Mouse (Mus musculus) cortical plate, adult 2 months (tissue): ENCODE data around the gene Spag7. TPM values are rescaled to one million over a fixed set of nuclear protein-coding genes. Genes with fewer than 3 reads are reported as not detected.
A peak's percentile ranks its signal among the peaks of the same experiment; 100 is the strongest.

Experiments used
- H3K27ac ChIP-seq: fragments of 200-500 bp; 2 replicates; pipeline ENCODE4 v1.5.1; 2012; ENCODE audit warnings: low read length, control low read depth, inconsistent platforms; ENCODE audit not compliant: insufficient read depth
- H3K4me1 ChIP-seq: fragments of 200-500 bp; 2 replicates; pipeline ENCODE4 v1.6.1; 2011; ENCODE audit warnings: low read length; ENCODE audit not compliant: control insufficient read depth, insufficient read depth
- H3K4me3 ChIP-seq: fragments of 200-500 bp; 2 replicates; pipeline ENCODE4 v1.5.1; 2011; ENCODE audit warnings: mild to moderate bottlenecking, low read length, control low read depth; ENCODE audit not compliant: insufficient read depth
- CTCF ChIP-seq: fragments of 200-500 bp; IDR thresholded peaks from 2 replicates; pipeline ENCODE4 v1.5.1; 2011; ENCODE audit warnings: mild to moderate bottlenecking, control low read depth, low read length; ENCODE audit not compliant: insufficient read depth; ENCODE audit errors: extremely low read depth
- POLR2A ChIP-seq: fragments of 200-500 bp; IDR thresholded peaks from 2 replicates; pipeline ENCODE4 v1.6.1; 2011; ENCODE audit warnings: mild to moderate bottlenecking, low read length, control low read depth; ENCODE audit not compliant: insufficient read depth; ENCODE audit errors: extremely low read depth
- polyA plus RNA-seq: library from polyadenylated mRNA; depleted of rRNA; stranded (reverse); fragments of >200 nt; gene quantifications from 2 replicates; pipeline ENCODE4 v1.2.3, GENCODE M21; 2012

Gene Spag7
- polyA plus RNA-seq, 1 experiment: 74.5 TPM

DNA sequence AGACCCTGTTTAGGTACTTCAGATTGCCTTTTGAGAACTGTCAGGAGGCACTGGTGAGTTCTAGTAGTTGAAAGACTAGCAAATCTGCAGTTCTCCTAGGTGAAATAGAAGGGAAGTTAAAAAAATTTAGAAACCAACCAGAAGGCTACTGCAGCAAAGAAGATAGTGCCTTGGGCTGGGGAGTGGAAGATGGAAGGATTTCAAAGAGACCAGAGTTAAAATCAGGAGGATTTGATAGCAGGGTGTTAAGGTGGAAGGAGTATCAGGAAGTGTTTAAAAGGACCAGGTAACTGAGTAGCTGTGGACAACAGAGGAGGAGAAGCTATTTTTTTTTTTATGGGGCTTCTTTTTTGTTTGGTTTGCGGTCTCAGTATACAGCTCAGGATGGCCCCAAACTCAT lies 31.5 kb downstream of the Spag7 start:
- no peaks in the 10 kb centered on the region for H3K4me1 ChIP-seq
- no peak overlapping the region for H3K27ac ChIP-seq
- TF ChIP-seq CTCF (no peak), POLR2A (no peak)
- H3K4me3 ChIP-seq: no peak overlapping the region

DNA sequence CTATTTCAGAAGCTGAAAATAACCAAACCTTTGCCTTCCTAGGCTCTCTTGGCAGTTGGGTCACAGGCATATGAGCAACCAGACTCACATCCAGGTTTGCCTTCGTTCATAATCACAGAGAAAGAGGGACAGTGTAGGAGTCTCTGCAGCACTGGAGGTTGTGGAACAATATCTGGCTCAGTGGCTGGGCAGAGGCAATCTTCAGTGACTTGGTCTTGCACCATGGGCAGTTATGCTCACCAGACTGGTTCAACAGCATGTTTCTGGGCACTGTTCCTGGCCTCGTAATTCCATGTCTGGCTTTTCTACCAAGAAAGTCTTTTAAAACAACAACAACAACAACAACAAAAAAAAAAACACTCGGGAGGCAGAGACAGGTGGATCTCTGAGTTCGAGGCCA lies 33.6 kb downstream of the Spag7 start:
- H3K4me1 ChIP-seq: no peaks in the 10 kb centered on the region
- no peak overlapping the region for H3K4me3 ChIP-seq
- H3K27ac ChIP-seq: no peak overlapping the region
- TF ChIP-seq CTCF: no peak
- no peak for TF ChIP-seq POLR2A

DNA sequence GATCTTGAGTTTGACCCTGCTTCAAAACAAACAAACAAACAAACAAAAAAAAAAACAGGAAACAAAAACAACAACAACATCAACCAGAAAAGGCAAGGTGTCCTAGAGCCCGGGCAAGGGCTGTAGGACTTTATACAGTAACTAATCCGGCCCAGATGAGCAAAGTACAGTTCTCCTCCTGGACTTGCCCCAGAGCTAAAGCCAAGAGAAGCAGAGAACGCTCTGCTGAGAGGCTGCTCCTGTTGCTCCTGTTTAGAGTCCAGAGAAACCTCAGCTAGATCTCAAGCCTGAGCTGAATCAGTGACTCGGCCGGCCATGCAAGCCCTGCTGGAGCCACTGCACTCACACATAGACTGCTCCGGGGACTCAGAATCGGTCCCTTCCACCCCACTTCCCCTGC lies 39.1 kb downstream of the Spag7 start:
- Histone ChIP-seq H3K27ac (no peak overlapping the region), H3K4me3 (no peak overlapping the region), H3K4me1 (no peaks in the 10 kb centered on the region)
- TF ChIP-seq POLR2A: no peak

DNA sequence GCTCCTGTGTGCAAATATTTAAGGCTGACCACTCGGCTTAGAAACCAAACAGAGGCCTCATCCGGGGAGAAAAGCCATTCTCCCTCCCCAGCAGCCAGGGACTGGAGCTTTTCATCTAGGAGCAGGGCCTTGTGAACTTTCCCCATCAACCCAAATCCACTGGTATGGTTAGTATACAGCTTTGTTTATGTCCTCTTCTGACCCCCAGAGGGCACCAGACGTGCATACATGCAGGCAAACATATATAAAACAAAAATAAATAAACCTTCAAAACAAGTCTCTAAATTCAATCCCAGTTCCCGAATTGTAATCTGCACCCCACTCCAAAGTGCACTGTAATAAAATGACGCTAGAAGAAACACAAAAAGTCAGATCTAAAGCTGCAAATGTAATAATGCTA lies 39.7 kb downstream of the Spag7 start:
- Histone ChIP-seq H3K27ac (no peak overlapping the region), H3K4me3 (no peak overlapping the region), H3K4me1 (no peaks in the 10 kb centered on the region)
- no peak for TF ChIP-seq POLR2A

DNA sequence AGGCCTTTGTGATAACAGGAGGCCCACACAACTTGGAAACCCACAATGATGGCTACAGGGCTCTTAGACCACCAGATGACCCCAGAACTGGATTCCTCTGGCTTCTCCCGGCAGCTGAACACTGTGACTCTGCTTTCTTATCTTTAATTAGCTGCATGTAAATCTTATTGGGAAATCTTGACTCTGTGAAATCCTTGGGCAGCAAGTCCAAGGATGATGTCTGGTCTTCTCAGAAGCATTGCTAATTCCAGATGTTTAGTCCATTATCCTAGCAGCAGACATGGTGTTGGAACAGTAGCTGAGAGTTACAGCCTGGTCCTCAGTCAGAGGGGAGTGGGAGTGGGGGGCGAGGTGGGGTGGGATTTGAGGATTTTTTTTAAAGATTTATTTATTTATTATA lies 40.8 kb downstream of the Spag7 start:
- no peak overlapping the region for H3K27ac ChIP-seq
- H3K4me1 ChIP-seq: no peaks in the 10 kb centered on the region
- TF ChIP-seq POLR2A (no peak), CTCF (no peak)
- no peak overlapping the region for H3K4me3 ChIP-seq

DNA sequence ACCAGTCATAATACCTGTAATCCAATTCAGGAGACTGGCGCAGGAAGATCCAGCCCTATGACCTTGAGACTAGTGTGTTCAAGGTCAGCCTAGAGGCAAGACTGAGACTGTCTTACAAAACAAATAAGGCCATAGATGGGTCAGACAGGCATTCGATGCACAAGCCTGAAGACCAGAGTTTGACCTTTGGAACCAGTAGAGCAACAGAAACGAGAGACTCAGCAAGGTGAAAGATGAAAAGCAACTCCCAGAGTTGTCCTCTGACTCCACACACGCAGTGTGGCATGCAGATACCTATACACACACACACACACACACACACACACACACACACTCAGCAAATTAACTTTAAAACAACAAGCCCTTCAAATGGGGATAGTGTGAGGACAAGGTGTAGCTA lies 42.3 kb downstream of the Spag7 start:
- TF ChIP-seq CTCF: no peak
- TF ChIP-seq POLR2A: no peak
- Histone ChIP-seq H3K27ac (no peak overlapping the region), H3K4me1 (no peaks in the 10 kb centered on the region), H3K4me3 (no peak overlapping the region)

DNA sequence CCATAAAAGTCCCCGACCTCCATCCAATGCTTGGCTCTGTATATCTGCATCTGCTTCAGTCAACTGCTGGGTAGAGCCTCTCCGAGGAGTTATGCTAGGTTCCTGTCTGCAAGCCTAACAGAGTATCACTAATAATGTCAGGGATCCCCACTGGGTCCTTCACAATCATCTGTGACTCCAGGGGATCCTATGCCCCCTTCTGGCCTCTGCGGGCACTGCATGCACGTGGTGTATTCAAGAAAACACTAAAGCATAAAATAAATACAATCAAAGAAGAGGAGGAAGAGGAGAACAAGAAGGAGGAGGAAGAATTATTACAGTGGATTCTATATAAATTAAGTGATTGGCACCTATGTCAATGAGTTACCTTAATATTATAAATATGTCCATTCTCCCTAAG lies 43.7 kb downstream of the Spag7 start:
- Histone ChIP-seq H3K4me3 (no peak overlapping the region), H3K4me1 (no peaks in the 10 kb centered on the region), H3K27ac (no peak overlapping the region)
- TF ChIP-seq CTCF (peak; percentile 62), POLR2A (no peak)

DNA sequence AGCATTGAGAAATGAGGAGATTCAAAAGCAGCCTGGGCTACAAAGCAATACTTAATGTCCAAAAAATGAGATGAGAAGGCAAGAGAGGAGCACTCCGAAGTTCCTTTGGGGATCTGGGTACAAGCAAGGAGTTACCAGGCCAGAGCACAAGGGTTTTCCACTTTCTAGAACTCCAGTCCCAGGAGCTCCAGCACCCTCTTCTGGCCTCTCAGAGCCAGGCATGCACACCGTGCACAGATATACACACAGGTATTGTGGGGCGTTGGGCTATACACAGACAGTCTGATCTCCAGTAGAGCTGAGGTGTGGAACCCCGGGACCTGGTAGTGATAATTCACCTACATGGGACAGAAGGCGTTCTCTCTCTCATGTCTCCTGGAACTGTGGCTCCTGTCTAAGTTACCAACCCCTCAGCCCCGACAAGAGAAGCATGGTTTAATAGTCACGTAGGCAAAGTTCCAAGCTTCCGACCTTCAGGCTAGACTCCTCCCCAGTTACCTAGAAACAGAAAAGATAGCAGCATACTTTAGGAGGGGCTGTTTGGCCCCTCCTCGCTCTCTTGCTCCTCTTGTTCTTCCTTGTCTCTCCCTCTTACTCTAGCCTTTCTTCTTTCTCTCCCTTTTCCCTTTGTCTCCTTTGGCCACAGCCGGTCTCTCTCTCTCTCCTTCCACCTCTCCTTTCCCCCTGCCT lies 46.0 kb downstream of the Spag7 start:
- H3K4me3 ChIP-seq: no peak overlapping the region
- no peak overlapping the region for H3K27ac ChIP-seq
- TF ChIP-seq CTCF (peak; percentile 25), POLR2A (no peak)
- no peaks in the 10 kb centered on the region for H3K4me1 ChIP-seq

DNA sequence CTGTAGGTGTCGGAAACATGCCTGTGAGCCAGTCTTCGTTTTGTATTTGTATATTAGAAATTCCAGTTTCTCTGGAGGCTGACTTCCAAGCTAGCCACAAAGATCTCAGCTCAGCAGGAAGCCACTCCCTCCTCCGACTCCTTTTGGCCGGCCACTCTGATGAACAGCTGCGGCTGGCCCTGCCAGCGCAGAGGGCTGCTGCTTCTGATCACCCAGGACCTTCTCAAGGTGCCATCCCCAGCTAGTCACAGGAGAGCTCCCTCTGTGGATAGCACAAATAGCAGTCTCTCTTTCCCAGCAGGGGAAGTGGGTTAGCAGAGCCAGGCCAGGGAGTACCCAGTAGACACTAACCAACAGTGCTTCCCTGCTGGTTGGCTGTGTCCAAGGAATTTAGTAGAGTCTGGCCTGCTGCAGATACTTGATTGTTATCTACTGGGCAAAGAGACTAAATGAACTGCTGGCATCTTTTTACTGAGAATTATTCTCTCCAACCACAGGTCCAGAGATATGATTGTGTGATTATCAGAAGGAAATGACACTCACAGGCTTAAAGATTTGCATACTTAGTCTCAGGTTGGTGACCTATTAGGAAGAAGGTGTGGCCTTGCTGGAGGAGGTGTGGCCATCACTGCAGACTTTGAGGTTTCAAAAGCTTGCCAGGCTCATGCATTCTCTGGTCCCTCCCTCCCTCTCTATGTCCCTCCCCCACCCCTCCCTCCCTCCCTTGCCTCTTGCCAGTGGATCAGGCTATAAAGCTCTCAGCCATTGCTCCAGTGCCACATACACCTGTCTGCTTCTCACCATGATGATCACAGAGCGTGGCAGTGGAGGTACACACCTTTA lies 47.0 kb downstream of the Spag7 start:
- Histone ChIP-seq H3K4me1 (no peaks in the 10 kb centered on the region), H3K4me3 (no peak overlapping the region), H3K27ac (no peak overlapping the region)
- TF ChIP-seq CTCF (no peak), POLR2A (no peak)

DNA sequence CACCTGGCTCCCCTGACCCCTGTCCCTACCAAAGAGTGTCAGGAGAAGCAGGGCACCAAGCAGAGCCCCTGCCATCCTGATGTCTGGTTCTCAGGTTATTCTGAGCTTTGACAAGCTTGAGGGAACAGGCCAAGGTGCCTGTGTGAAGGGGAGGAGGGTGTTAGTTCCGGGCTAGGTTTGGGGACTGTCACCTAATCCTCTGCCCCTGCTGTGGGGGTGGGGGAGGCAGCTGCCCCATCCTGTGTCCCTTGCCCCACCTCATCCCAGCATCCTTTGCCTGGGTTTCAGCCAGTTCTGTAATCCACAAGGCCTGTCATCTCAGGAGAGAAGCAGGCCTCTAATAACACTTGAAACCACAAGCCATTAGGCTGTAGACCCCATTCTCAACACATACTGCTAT lies 50.1 kb downstream of the Spag7 start, which contains the start of gene Chrne:
TSS of gene Chrne (minus strand) at position 116 of the 400 bp plus-strand sequence.
- Histone ChIP-seq H3K4me1 (no peaks in the 10 kb centered on the region), H3K4me3 (no peak within 1 kb of the TSS), H3K27ac (no peak within 1 kb of the TSS)
- no peak for TF ChIP-seq POLR2A
- no peak for TF ChIP-seq CTCF

DNA sequence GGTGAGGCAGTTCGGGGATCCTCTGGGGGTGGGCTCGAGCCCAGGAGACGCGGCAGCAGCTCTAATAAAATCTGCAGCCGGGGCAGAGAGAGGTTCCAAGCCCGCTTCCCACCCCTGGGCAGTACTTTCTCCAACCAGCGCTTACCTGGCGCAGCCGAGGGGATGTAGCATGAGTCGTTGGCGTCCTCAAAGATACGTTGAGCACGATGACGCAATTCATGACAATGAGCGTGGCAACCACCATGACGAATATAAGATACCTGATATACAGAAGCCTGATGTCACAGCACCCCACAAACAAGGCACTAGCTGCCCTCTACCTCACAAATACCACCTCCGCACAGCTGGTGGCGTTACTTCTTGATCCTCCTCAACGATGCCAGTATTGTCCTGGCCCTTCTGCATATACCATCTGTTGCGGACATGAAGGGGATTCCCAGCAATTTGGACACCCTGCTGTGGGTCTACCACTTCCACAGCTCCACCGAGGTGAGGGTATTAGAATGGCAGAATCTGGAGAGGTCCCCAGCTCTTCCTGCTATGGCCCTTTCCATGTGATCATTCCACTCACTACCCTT lies 53.6 kb downstream of the Spag7 start, which contains the start of gene 4930544D05Rik:
TSS of gene 4930544D05Rik (plus strand) at position 333 of the 578 bp plus-strand sequence.
- no peak for TF ChIP-seq POLR2A
- no peak for TF ChIP-seq CTCF
- no peak within 1 kb of the TSS for H3K4me3 ChIP-seq
- H3K4me1 ChIP-seq: no peaks in the 10 kb centered on the region
- H3K27ac ChIP-seq: no peak within 1 kb of the TSS
